Mouse (Mus musculus): ENCODE data around the gene Tmigd3. TPM values are rescaled to one million over a fixed set of nuclear protein-coding genes. Genes with fewer than 3 reads are reported as not detected.

Gene Tmigd3
- polyA plus RNA-seq, 1 experiment: 0.11 TPM

DNA sequence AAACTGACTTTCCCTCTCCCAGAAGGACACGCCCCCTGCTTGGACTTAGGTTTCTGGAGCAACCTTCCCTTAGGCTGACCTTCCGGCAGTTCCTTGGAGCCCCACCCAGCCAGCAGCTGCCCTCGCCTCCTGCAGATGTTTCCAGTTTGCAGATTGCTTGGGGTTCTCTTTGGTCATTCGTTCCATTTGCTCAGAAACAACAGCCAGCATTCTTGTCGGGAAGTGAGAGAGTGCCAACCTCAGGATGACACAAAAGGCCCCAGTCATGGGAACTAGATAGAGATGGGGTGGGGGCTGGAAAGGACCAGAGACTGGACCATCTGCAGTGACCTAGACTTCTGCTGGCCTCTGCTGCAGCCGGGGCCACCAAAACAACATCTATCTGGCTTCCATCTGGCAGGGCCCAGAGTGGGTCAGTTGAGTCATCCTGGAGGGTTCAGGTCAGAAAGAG is 23.3 kb downstream of the Tmigd3 start:
- DNase-seq (ENCODE audit: low read depth): no peak

DNA sequence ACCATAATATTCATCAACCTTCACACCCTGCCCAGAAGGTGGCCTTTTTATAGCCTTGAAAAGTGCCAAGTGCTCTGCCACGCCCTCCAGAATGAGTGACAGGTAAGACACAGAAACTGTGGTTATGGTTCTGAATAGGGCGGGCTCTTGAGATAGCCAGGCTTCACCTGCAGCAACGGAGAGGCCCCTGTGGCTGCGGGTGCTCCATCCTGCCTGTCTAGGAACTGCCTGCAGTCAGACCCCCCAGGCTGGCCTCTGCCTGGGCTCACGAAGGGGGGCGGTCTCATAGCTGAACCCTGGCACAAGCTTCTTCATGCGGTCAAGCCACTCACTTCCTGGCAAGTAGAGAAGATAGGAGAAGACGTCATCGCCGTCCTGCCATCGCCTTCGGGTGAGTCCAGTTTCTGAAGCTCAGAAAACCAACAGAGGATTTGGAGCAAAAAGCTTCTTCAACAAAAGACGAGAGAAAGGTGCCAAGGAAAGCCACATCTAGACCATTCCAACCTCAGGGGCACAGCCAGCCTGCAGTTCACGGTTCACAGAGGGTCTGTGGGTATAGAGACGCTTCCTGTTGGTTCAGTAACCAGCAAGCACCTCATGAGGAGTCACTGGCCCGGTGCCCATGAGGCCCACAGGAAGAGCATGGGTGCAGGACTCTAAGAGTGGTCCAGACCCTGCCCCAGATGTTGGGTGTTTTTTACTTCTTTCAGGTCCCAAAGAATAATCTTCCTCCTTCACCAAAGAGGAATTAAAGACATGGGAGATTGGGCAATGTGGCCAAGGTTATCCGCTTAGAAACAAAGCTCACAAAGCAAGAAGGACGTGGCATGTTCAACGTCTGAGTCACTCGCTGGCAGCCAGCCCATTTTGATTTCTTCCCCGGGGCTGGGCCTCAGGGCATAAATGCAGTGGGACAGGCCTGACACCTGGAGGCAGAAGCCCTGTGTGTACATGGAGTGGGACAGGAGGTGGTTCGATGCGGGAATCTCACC is 24.2 kb downstream of the Tmigd3 start:
- peak; percentile 50 for DNase-seq (ENCODE audit: low read depth)
- TF ChIP-seq POLR2A (IDR thresholded peaks at IDR 0.05; ENCODE audit: borderline replicate concordance, extremely low read depth, insufficient read depth, insufficient read length, poor library complexity, severe bottlenecking) (no peak), CTCF (IDR thresholded peaks at IDR 0.05; ENCODE audit: borderline replicate concordance, extremely low read depth, insufficient read depth, insufficient read length) (peak; percentile 30; the same call in 1 of the 2 replicates)

More for the DNA sequence above, 23.3 kb downstream of the Tmigd3 start:
- no peak for TF ChIP-seq CTCF (IDR thresholded peaks at IDR 0.05; ENCODE audit: borderline replicate concordance, extremely low read depth, insufficient read depth, insufficient read length)
- no peak for TF ChIP-seq POLR2A (IDR thresholded peaks at IDR 0.05; ENCODE audit: borderline replicate concordance, extremely low read depth, insufficient read depth, insufficient read length, poor library complexity, severe bottlenecking)

DNA sequence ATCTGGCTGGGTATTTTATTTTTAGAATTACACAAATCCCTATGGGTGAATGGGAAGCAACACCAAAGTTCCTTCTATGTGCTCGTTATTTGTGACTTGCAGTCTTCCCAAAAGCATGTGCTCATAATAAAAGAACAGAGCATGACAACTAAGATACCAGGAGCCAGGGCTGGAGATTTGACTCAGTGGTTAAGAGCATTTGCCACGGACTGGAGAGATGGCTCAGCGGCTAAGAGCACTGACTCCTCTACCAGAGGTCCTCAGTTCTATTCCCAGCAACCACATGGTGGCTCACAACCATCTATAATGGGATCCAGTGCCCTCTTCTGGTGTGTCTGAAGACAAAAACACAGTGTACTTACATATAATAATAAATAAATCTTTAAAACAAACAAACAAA is 26.1 kb downstream of the Tmigd3 start:
- no peak for DNase-seq (ENCODE audit: low read depth)
- TF ChIP-seq POLR2A (IDR thresholded peaks at IDR 0.05; ENCODE audit: borderline replicate concordance, extremely low read depth, insufficient read depth, insufficient read length, poor library complexity, severe bottlenecking) (no peak), CTCF (IDR thresholded peaks at IDR 0.05; ENCODE audit: borderline replicate concordance, extremely low read depth, insufficient read depth, insufficient read length) (no peak)

DNA sequence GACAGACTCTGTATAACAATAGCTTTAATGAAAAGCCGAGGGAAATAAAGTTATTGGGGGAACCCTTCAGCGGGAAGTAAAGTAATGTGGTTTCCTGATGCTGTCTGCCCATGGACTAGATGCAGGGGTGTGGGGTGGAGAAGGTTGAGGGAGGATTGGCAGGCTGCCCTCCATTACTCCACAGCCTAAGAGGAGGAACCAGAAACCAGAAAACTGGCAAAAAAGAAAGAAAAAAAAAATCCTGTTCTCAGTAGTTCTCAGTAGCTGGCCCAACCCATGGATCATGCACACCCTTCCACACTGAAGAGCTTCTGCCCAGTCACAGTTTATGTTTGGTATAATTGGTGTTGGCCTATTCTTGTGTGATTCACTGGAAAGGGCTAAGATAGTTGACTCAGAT is 27.6 kb downstream of the Tmigd3 start:
- TF ChIP-seq POLR2A (IDR thresholded peaks at IDR 0.05; ENCODE audit: borderline replicate concordance, extremely low read depth, insufficient read depth, insufficient read length, poor library complexity, severe bottlenecking) (no peak), CTCF (IDR thresholded peaks at IDR 0.05; ENCODE audit: borderline replicate concordance, extremely low read depth, insufficient read depth, insufficient read length) (no peak)
- no peak for DNase-seq (ENCODE audit: low read depth)

DNA sequence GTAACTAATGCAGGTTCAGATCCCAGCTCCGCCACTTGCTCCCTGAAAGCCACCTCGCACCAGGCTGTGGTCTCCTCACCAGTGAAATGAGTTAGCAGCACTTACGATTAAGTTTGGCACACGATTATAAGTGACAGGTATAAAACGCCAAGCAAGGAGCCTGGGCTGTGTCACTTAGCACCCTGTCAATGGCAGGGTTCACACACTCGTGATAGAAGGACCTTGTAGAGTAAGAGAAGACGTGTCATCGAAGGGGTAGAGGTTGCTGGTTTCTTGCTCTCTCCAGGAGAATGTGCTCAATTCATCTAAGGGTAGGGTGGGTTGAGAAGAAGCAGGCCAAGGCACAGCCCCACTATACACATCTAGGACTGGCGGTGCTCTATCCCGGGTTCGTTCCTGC is 28.2 kb downstream of the Tmigd3 start:
- TF ChIP-seq POLR2A (IDR thresholded peaks at IDR 0.05; ENCODE audit: borderline replicate concordance, extremely low read depth, insufficient read depth, insufficient read length, poor library complexity, severe bottlenecking): no peak
- no peak for TF ChIP-seq CTCF (IDR thresholded peaks at IDR 0.05; ENCODE audit: borderline replicate concordance, extremely low read depth, insufficient read depth, insufficient read length)
- DNase-seq (ENCODE audit: low read depth): no peak

DNA sequence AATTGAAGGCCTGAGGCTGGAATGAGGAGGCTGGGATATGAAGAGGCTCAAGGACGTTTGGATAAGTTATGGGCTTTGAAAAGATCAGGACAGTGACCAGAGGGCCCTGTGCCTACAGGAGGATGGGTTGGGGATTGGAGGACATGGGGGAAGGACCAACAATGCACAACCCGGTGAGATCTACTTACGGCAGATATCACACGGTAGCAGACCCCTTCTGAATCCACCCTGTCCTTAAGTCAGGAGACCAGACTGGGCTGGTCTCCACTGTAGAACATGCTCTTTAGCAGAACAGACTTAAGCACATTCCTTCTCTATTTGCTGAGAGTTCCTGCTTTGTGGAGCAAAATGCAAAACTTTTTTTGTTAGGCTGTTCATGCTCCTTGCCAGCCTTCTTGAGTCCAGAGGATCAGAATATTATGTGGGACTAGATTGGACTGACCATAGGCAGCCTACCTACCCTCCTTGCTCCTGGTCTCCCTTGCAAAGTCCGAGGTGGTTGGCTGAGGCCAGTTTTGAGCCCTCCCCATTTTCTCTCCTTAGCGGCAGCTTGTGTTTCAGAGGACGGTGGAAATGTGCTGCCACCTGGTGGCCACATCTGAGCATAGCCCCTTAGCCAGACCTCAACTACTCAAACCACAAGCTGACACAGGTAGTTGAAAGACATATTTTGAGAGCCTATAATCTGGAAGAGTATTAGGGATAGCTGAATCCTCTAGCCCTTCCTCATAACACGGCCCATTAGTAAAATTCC is 28.9 kb downstream of the Tmigd3 start:
- peak; percentile 89 for DNase-seq (ENCODE audit: low read depth)
- TF ChIP-seq CTCF (IDR thresholded peaks at IDR 0.05; ENCODE audit: borderline replicate concordance, extremely low read depth, insufficient read depth, insufficient read length) (peak; percentile 93), POLR2A (IDR thresholded peaks at IDR 0.05; ENCODE audit: borderline replicate concordance, extremely low read depth, insufficient read depth, insufficient read length, poor library complexity, severe bottlenecking) (no peak)

DNA sequence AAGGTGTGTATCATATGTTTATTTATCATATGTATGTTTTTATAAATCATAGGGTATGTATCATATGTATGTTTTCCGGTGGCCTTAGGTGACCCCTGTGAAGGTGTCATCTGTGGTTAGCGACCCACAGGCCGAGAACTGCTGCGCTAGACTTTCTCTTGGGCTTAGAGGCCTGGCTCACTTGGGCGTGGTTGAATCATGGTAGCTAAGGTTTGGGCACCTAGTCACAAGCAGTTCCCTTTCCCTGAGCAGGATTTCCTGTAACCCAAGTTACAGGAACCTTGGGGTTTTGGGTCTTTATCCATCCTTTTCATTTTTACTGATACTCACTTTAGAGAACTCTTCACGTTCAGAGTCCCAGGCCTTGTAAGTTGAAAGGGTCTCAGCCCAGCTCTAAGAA is 29.6 kb downstream of the Tmigd3 start:
- no peak for DNase-seq (ENCODE audit: low read depth)
- TF ChIP-seq CTCF (IDR thresholded peaks at IDR 0.05; ENCODE audit: borderline replicate concordance, extremely low read depth, insufficient read depth, insufficient read length) (no peak), POLR2A (IDR thresholded peaks at IDR 0.05; ENCODE audit: borderline replicate concordance, extremely low read depth, insufficient read depth, insufficient read length, poor library complexity, severe bottlenecking) (no peak)

DNA sequence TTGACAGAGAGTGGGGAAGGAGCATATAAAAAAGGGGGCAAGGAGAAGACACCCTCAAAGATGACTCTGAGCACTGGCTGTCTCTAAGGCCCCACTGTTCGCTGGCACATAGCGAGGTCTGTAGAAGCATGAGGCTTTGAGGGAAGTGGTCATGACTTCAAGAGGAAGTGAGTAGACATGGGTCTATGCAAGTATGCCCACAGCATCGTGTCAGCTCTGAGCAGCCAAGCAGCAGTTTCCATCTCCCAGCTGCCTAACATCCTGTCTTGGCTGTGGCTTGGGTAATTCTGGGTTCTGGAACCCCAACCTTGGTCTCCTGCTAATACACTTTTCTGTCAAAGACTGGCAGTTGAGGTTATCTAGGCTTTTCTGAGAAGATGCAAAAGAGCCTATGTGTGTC is 30.0 kb downstream of the Tmigd3 start:
- no peak for TF ChIP-seq POLR2A (IDR thresholded peaks at IDR 0.05; ENCODE audit: borderline replicate concordance, extremely low read depth, insufficient read depth, insufficient read length, poor library complexity, severe bottlenecking)
- DNase-seq (ENCODE audit: low read depth): no peak

DNA sequence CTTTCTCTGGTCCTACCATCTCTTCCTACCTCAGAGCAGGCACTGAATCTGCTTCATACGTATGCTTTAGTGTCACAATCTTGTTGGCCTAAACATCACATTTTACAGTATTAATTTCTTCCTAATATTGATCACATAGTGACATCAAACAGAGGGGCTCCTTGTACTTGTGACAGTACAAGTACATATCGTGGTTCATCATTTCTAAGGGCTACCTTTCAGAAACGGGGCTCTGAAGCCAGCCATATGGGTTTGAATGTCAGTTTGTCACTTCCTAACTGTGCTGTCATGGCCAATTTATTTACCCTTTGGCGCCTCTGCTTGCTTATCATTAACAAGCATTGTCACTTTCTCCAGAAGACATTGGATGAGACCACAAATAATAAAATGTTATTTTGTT is 30.8 kb downstream of the Tmigd3 start:
- no peak for TF ChIP-seq POLR2A (IDR thresholded peaks at IDR 0.05; ENCODE audit: borderline replicate concordance, extremely low read depth, insufficient read depth, insufficient read length, poor library complexity, severe bottlenecking)
- no peak for TF ChIP-seq CTCF (IDR thresholded peaks at IDR 0.05; ENCODE audit: borderline replicate concordance, extremely low read depth, insufficient read depth, insufficient read length)
- no peak for DNase-seq (ENCODE audit: low read depth)

DNA sequence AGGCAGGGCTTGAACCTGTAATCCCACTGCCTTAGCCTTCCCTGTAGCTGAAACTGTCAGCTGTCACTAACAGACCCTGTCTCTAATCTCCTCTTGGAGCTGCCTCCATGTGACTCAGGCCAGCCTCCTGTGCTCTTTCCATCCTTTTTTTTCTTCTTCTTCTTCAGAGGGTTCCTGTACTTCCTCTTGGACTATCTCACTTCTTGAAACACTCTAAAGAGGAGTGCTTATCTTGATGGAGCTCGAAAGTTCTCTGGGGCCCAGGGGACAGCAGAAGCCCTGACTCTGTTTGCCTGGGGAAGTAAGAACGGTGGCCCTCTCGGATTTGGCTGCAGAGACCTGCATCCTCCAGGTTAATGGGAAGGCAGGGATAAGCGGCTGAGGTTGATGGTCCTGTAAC is 33.5 kb downstream of the Tmigd3 start:
- TF ChIP-seq CTCF (IDR thresholded peaks at IDR 0.05; ENCODE audit: borderline replicate concordance, extremely low read depth, insufficient read depth, insufficient read length) (no peak), POLR2A (IDR thresholded peaks at IDR 0.05; ENCODE audit: borderline replicate concordance, extremely low read depth, insufficient read depth, insufficient read length, poor library complexity, severe bottlenecking) (no peak)
- DNase-seq (ENCODE audit: low read depth): no peak

DNA sequence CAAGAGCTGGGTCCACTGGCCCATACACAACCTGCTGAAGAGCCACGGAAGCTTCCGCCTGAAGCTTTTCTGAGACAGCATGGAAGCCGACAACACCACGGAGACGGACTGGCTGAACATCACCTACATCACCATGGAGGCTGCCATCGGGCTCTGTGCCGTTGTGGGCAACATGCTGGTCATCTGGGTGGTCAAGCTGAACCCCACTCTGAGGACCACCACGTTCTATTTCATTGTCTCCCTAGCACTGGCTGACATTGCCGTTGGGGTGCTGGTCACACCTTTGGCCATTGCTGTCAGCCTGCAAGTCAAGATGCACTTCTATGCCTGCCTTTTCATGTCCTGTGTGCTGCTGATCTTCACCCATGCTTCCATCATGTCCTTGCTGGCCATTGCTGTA is 34.0 kb downstream of the Tmigd3 start:
- TF ChIP-seq CTCF (IDR thresholded peaks at IDR 0.05; ENCODE audit: borderline replicate concordance, extremely low read depth, insufficient read depth, insufficient read length): no peak
- TF ChIP-seq POLR2A (IDR thresholded peaks at IDR 0.05; ENCODE audit: borderline replicate concordance, extremely low read depth, insufficient read depth, insufficient read length, poor library complexity, severe bottlenecking): no peak
- DNase-seq (ENCODE audit: low read depth): no peak

Measured in brain, embryonic 14.5 days (tissue).